In the genomic region with DNA sequence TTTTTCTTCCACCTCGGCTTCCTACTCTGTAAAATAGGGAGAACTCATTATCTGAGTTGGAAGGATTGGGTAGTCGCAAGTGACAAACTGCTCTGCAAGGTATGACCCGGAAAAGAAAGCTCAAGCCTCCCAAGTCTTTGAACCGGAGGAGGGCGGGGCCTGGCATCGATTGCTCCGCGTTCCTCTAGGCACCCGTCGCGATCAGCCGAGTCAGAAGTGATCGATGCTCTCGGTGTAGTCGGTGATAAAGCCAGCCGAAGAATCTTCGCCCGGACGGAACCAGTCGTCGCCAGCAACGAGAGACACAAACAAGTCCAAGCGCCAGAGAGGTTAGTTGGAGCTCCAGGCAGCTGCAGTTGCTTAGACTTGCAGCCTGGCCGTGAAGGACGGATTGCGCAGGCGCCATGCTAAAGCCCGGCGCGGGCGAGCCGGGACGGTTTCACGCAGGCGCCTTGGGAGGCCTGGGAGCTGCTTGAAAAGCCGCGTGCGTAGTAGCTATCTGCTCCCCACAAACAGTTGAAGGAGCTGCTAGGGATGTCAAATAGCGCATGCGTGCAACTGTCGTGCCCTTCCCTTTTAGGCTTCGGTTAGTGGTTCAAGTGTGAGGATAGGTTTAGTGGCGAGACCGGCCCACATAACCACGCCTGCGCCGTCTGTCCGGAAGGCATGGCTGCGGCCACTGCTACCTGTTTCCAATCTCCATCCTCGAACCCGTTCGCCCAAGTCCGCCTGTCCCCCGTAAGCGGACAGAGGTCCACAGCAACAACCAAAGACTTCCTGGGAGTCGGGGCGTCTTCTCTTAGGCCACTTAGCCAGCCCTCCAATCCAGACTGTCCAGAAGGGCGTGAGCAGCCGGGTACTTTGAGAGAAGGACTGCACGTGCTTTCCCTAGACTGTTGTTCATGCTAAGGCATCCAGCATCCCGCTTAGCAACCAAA, we compare ENCODE assay signal across 8 mouse cellular contexts. TPM values are rescaled to one million over a fixed set of nuclear protein-coding genes. Genes with fewer than 3 reads are reported as not detected.
A peak's percentile ranks its signal among the peaks of the same experiment; 100 is the strongest.
DNase-seq lines count a peak whose midpoint lies in the region; ATAC-seq lines count a peak whose summit lies in the region.

A gene (plus strand): TSS at position 213 of the 938 bp plus-strand sequence.

- peaks cover 6% of the 10 kb centered on the region; the same call in 1 of the 2 replicates for H3K36me3 ChIP-seq in heart, embryonic 10.5 days
- H3K36me3 ChIP-seq in kidney, embryonic 15.5 days, result no peaks in the 10 kb centered on the region

- peaks cover 15% of the 10 kb centered on the region; the same call in 1 of the 2 replicates for H3K4me1 ChIP-seq in heart, embryonic 10.5 days
- H3K4me1 ChIP-seq in kidney, embryonic 15.5 days, result peaks cover 19% of the 10 kb centered on the region

- DNase-seq in B cell, adult 2 months, result peak; percentile 93 to 94
- DNase-seq in brain, adult 2 months (ENCODE audit: low read depth, low spot score), result peak; percentile 98
- peak; percentile 98 for DNase-seq in heart, embryonic 10.5 days (ENCODE audit: low spot score)
- DNase-seq in liver, result peak; percentile 96
- peak; percentile 93 to 94 for DNase-seq in spleen, postnatal 4 days (ENCODE audit: low spot score in 2 of 2)

- no peaks in the 10 kb centered on the region for H3K27me3 ChIP-seq in heart, embryonic 10.5 days (ENCODE audit: insufficient read depth, poor library complexity, severe bottlenecking)
- no peaks in the 10 kb centered on the region for H3K27me3 ChIP-seq in kidney, embryonic 15.5 days

- peak within 1 kb of the TSS; percentile 97 for H3K27ac ChIP-seq in heart, embryonic 10.5 days
- peak within 1 kb of the TSS; percentile 99 for H3K27ac ChIP-seq in kidney, embryonic 15.5 days

- H3K9ac ChIP-seq in kidney, embryonic 15.5 days, result peak within 1 kb of the TSS; percentile 69

- ATAC-seq in erythroblast, adult 5-6 weeks (replicated peaks; ENCODE audit: low FRiP score, poor library complexity, severe bottlenecking), result peak; percentile 91
- ATAC-seq in kidney, embryonic 15.5 days (replicated peaks; ENCODE audit: low FRiP score), result peak; percentile 97
- ATAC-seq in monocyte, adult 5-6 weeks (replicated peaks; ENCODE audit: insufficient number of reproducible peaks, low FRiP score, low TSS enrichment, poor library complexity, severe bottlenecking), result peak; percentile 92

- H3K4me3 ChIP-seq in heart, embryonic 10.5 days, result peak within 1 kb of the TSS; percentile 72
- H3K4me3 ChIP-seq in kidney, embryonic 15.5 days (replicated peaks), result peak within 1 kb of the TSS; percentile 77

- no peaks in the 10 kb centered on the region for H3K9me3 ChIP-seq in heart, embryonic 10.5 days
- H3K9me3 ChIP-seq in kidney, embryonic 15.5 days (replicated peaks), result no peaks in the 10 kb centered on the region

- H3K4me2 ChIP-seq in kidney, embryonic 15.5 days, result peak within 1 kb of the TSS; percentile 82

- WGBS in heart, embryonic 10.5 days, result 2% methylated on average over 61 of the region's 61 CpGs
- WGBS in kidney, embryonic 15.5 days, result 2% methylated on average over 61 of the region's 61 CpGs

RNA-seq across cellular contexts. Expression of the gene that starts here (rescaled TPM):
- total RNA-seq in erythroblast, adult 5-6 weeks (2015; ENCODE audit: low replicate concordance), result 6.7 TPM in 1 of 2 replicates, not detected in the other
- 1.3 and 1.8 TPM in 2 replicates for total RNA-seq in erythroblast, adult 5-6 weeks (2017; ENCODE audit: low replicate concordance)
- 10.8 and 11.6 TPM in 2 replicates for polyA plus RNA-seq in heart, embryonic 10.5 days (2016; fragmentation: Nextera tagmentation; extraction: Ambion mirVana)
- 11.8 and 13.7 TPM in 2 replicates for polyA plus RNA-seq in kidney, embryonic 15.5 days (2015; fragmentation: Nextera tagmentation; extraction: Ambion mirVana)
- 0.75 to 5.1 TPM (median 2.6 TPM) in 3 replicates for total RNA-seq in monocyte, adult 5-6 weeks (2017)

Comparison
In these comparisons a context has a peak if more than half of its experiments do, and no peak if none do; other contexts are left out.
1. Peak in every context shown above with its lines: DNase-seq, ATAC-seq, H3K4me3 ChIP-seq and H3K27ac ChIP-seq.